Mouse (Mus musculus) embryo, embryonic 10 days (tissue): ENCODE measurements around the gene Wipf3.

ENCODE experiments used
- DNase-seq: peaks from one replicate; pipeline ENCODE4 v3.0.0-alpha.2; 2015; ENCODE audit warnings: low spot score

Gene Wipf3

GRCm38 (mm10) chr6:54432806-54433545, 3.6 kb downstream of the Wipf3 start:
- no peak for DNase-seq

- DNase-seq = no peak
These were observed 4.8 kb downstream of the Wipf3 start for GRCm38 (mm10) chr6:54434171-54434570.

- DNase-seq = no peak
These were observed 6.3 kb downstream of the Wipf3 start for GRCm38 (mm10) chr6:54435663-54436062.

- no peak for DNase-seq
These were observed 6.9 kb downstream of the Wipf3 start for GRCm38 (mm10) chr6:54436286-54436685.

GRCm38 (mm10) chr6:54438510-54438909, 9.1 kb downstream of the Wipf3 start:
- DNase-seq = no peak

- DNase-seq = no peak
These were observed 11.3 kb downstream of the Wipf3 start for GRCm38 (mm10) chr6:54440658-54441057.

- DNase-seq = no peak
These were observed 14.3 kb downstream of the Wipf3 start for GRCm38 (mm10) chr6:54443657-54444056.

GRCm38 (mm10) chr6:54444086-54444485, 14.7 kb downstream of the Wipf3 start:
- no peak for DNase-seq

GRCm38 (mm10) chr6:54445249-54445818, 15.9 kb downstream of the Wipf3 start:
- no peak for DNase-seq

GRCm38 (mm10) chr6:54447353-54447752, 17.9 kb downstream of the Wipf3 start:
- DNase-seq = no peak

GRCm38 (mm10) chr6:54459661-54460060, 30.3 kb downstream of the Wipf3 start:
- DNase-seq = no peak

- DNase-seq = no peak
These were observed 30.9 kb downstream of the Wipf3 start for GRCm38 (mm10) chr6:54460172-54460914.

GRCm38 (mm10) chr6:54460915-54461671, 31.7 kb downstream of the Wipf3 start:
- no peak for DNase-seq

- no peak for DNase-seq
These were observed 33.4 kb downstream of the Wipf3 start for GRCm38 (mm10) chr6:54462766-54463165.

GRCm38 (mm10) chr6:54463701-54464458, 34.5 kb downstream of the Wipf3 start:
- no peak for DNase-seq

- DNase-seq = no peak
These were observed 35.5 kb downstream of the Wipf3 start for GRCm38 (mm10) chr6:54464926-54465325.

- DNase-seq = no peak
These were observed 38.0 kb downstream of the Wipf3 start for GRCm38 (mm10) chr6:54467371-54467770.

- no peak for DNase-seq
These were observed 42.5 kb downstream of the Wipf3 start for GRCm38 (mm10) chr6:54471866-54472265.

GRCm38 (mm10) chr6:54472846-54473715, 43.7 kb downstream of the Wipf3 start:
- no peak for DNase-seq

GRCm38 (mm10) chr6:54475926-54476667, 46.7 kb downstream of the Wipf3 start:
- no peak for DNase-seq
